Mouse (Mus musculus): ENCODE data around the gene Disp1. TPM values are rescaled to one million over a fixed set of nuclear protein-coding genes. Genes with fewer than 3 reads are reported as not detected.
A peak's percentile ranks its signal among the peaks of the same experiment; 100 is the strongest.

Disp1 gene
- total and polyA plus RNA-seq, 3 experiments, result 12.9 to 17.6 (median 13.9) TPM

GRCm38 (mm10) chr1:183084085-183085050 lies 137.0 kb downstream of the Disp1 start:
- no peak for DNase-seq

- DNase-seq, result no peak
Measured at GRCm38 (mm10) chr1:183082436-183082835, 138.9 kb downstream of the Disp1 start.

GRCm38 (mm10) chr1:183081126-183081525 lies 140.2 kb downstream of the Disp1 start:
- DNase-seq, result no peak

GRCm38 (mm10) chr1:183075121-183075822 lies 146.1 kb downstream of the Disp1 start:
- no peak for DNase-seq

- DNase-seq, result peak; percentile 52
Measured at GRCm38 (mm10) chr1:183072263-183073050, 148.9 kb downstream of the Disp1 start.

GRCm38 (mm10) chr1:183069954-183070649 lies 151.2 kb downstream of the Disp1 start:
- DNase-seq, result no peak

GRCm38 (mm10) chr1:183067807-183068206 lies 153.5 kb downstream of the Disp1 start:
- no peak for DNase-seq

GRCm38 (mm10) chr1:183066981-183067380 lies 154.3 kb downstream of the Disp1 start:
- DNase-seq, result peak; percentile 67

GRCm38 (mm10) chr1:183060611-183061010 lies 160.7 kb downstream of the Disp1 start:
- DNase-seq, result no peak

- DNase-seq, result peak; percentile 18
Measured at GRCm38 (mm10) chr1:183056289-183056655, 165.1 kb downstream of the Disp1 start.

GRCm38 (mm10) chr1:183055608-183056288 lies 165.6 kb downstream of the Disp1 start:
- peak; percentile 77 for DNase-seq

GRCm38 (mm10) chr1:183052663-183053062 lies 168.7 kb downstream of the Disp1 start:
- DNase-seq, result no peak

GRCm38 (mm10) chr1:183049295-183049694 lies 172.0 kb downstream of the Disp1 start:
- no peak for DNase-seq

- DNase-seq, result no peak
Measured at GRCm38 (mm10) chr1:183047913-183048523, 173.3 kb downstream of the Disp1 start.

GRCm38 (mm10) chr1:183047191-183047912 lies 174.0 kb downstream of the Disp1 start:
- DNase-seq, result peak; percentile 42

- DNase-seq, result no peak
Measured at GRCm38 (mm10) chr1:183046081-183046480, 175.2 kb downstream of the Disp1 start.

- no peak for DNase-seq
Measured at GRCm38 (mm10) chr1:183043161-183043812, 178.0 kb downstream of the Disp1 start.

- DNase-seq, result no peak
Measured at GRCm38 (mm10) chr1:183041703-183042102, 179.6 kb downstream of the Disp1 start.

GRCm38 (mm10) chr1:183040847-183041382 lies 180.4 kb downstream of the Disp1 start:
- peak; percentile 75 for DNase-seq
